Mouse (Mus musculus): Measurements from ENCODE around the gene Poldip3.
"Not testable (repeated sequence)": the region's sequence is repeated elsewhere in the genome, so short reads cannot be mapped to it uniquely, and the experiment has no call there.

Gene Poldip3

DNA sequence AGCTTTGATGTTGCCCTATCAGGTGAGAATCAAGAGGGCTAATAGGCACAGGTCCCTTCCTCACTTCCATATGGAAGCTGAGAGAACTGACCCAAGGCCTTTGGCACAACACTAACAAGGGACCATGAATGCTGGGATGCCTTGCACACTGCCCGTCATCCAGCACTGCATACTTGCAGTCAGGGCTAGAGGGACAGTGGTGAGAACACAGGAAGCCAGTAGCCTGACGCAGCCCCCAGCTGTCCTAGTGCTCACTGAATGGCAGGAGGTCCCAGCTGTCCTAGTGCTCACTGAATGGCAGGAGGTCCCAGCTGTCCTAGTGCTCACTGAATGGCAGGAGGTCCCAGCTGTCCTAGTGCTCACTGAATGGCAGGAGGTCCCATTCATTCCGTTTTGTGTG is 22.1 kb downstream of the Poldip3 start:
- not testable (repeated sequence) for DNase-seq (ENCODE audit: low spot score)

DNA sequence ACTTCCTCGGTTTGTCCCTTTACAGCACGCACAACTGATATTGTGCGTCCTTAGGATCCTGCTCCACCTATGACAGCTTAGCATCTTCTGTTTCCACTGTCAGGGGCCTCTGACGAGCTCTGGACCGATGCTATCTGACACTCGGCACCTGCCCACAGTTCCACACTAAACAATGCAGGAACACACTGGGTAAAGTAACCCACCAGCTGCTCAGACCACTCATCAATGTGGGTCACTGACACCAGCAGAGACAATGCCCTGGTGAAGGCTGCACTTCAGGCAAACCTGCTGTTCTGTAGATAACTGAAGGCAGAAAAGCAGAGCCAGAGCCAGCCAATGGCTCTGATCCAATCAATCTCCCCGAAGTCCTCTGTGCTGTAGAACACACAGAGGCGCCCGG is 22.6 kb downstream of the Poldip3 start:
- DNase-seq (ENCODE audit: low spot score): no peak

DNA sequence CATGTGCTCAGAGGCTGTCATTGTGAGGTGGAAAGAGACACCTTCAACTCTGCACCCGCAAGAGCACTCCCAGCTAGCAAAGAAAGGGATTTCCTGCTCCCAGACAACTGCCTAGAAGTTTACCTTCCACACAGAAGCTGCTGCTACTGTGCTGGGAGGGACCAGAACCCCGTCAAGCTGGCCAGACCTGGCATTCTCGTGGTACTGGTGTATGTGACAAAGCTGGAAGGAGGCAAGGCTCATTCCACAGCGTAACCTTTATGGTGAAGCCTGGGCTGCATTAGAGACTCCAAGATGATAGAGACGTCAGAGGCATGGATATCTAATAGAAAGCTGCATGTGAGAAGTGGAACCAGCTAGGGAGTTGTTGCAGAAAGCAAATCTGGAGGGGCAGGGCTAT is 24.6 kb downstream of the Poldip3 start:
- no peak for DNase-seq (ENCODE audit: low spot score)

GRCm38 (mm10) chr15:83122566-83123145 is 26.5 kb downstream of the Poldip3 start, which contains the start of gene Rrp7a:
TSS of gene Rrp7a (minus strand) at chr15:83122801.
- DNase-seq (ENCODE audit: low spot score): peak; percentile 91

- no peak for DNase-seq (ENCODE audit: low spot score)
Measured at GRCm38 (mm10) chr15:83121709-83122565, 27.2 kb downstream of the Poldip3 start.

- peak; percentile 25 for DNase-seq (ENCODE audit: low spot score)
Measured at GRCm38 (mm10) chr15:83118360-83118759, 30.8 kb downstream of the Poldip3 start.

DNA sequence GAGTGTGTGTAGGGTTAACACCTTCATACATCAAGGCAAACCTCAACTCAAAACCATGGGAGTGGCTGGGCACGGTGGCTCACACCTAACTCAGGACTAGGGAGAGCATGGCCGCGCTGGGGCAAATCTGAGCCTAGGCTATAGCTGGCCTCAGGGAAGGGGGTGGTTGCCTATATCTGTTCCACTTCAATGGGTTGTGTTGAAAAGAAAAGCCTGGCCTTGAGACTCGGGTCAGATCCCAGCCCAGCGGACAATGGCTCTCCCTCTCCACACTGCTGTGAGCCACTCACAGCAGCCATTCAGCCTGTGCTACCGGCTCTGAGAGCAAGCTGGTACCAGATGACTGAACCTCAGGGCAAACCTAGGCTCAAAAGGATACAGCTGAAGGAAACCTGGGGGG is 34.1 kb downstream of the Poldip3 start:
- no peak for DNase-seq (ENCODE audit: low spot score)

GRCm38 (mm10) chr15:83114106-83114505 is 35.1 kb downstream of the Poldip3 start:
- no peak for DNase-seq (ENCODE audit: low spot score)

DNA sequence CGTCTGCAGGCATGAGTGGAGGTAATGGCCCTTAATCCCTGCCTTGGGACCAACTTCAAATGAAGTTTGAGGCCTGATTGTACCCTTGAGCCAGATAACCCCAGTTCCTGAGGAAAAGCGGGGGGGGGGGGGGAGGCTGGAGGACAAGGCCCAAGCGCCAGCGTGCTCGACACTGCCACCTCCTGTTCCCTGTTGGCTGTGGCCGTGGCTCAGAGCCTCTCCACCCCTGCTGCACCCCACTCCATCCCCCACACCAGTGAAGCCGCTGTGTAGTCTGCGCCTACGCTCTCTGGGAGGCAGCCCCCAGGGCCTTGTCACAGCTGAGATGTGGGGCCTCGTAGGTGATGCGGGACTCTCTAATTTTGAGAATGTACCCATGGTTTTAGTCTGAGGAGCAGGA is 36.3 kb downstream of the Poldip3 start:
- peak; percentile 70 for DNase-seq (ENCODE audit: low spot score)

GRCm38 (mm10) chr15:83111874-83112273 is 37.3 kb downstream of the Poldip3 start:
- no peak for DNase-seq (ENCODE audit: low spot score)

GRCm38 (mm10) chr15:83111290-83111689 is 37.9 kb downstream of the Poldip3 start:
- DNase-seq (ENCODE audit: low spot score): no peak

- DNase-seq (ENCODE audit: low spot score): no peak
Measured at GRCm38 (mm10) chr15:83107814-83108213, 41.4 kb downstream of the Poldip3 start.

GRCm38 (mm10) chr15:83106426-83106825 is 42.8 kb downstream of the Poldip3 start:
- no peak for DNase-seq (ENCODE audit: low spot score)

DNA sequence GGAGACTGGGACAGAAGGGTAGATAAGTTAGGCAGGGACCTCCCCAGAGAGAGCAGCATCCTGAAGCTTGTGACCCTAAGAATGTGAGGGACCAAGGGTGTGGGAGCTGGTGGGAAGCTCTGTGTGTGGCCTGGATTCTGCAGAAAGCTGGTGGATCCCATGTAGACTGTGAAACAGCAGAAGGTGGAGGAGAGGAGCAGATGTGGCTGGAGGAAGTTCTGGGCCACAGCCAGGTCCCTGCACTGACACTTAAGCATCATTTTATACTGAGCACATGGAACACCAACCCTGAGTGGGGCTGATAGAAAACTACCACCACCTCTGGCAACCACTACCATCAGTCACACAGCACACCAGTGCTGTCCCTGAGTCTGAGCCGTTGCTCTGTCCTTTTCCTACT is 46.1 kb downstream of the Poldip3 start:
- no peak for DNase-seq (ENCODE audit: low spot score)

DNA sequence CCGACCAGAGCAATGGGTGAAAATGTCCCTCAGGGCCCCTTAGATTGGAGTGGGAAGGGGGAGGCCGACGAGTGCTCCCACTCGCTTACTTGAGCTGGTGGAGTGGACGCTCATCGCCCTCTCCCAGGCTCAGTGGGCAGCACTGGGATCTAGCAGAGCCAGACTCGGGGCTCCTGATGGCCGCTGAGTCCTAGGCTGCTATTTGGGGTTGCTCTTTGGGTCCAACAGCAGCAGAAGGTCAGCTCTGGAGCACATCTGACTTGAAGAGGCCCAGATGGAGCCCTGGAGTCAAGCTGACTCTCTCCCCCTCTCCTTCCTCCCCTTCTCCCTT is 48.9 kb downstream of the Poldip3 start:
- no peak for DNase-seq (ENCODE audit: low spot score)

DNA sequence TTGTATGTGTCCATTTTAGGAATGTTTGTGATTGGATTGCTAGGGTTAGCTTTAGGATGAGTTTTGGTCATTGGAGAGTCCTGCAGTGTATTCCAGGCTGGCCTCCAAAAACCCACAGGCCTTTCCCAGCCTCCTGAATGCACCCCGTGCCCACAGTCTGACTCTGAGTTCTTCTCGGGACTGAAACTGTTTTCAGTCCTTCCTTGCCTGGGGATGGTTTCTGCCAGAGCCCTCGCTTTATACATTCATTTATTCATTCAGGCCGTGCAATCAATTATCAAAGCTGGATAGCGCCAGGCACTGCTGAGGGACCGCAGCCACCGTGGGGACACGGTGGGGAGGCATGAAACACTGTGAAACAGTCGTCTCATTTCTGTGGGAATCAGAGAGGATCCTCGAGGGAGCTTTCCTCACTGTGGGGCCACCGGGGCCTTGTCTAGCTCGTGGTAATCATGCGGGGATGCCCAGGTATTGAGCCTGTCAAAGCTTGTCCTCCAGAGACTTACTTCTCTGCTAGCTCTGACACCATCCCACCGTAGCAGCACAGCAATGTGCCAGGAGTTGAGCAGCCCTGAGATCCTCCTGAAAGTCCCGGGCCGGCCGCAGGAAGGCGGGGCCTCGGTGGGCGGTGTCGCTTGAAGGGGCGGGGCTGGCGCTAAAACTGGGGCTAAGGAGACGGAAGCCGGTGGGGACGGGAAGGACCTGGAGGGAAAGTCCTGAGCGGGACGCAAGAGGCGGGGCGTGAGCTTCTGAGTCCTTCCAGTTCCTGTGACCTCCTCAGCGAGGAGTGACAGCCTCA is 49.5 kb downstream of the Poldip3 start:
- peak; percentile 89 for DNase-seq (ENCODE audit: low spot score)

GRCm38 (mm10) chr15:83095950-83096349 is 53.2 kb downstream of the Poldip3 start:
- DNase-seq (ENCODE audit: low spot score): no peak

GRCm38 (mm10) chr15:83093687-83094086 is 55.5 kb downstream of the Poldip3 start:
- no peak for DNase-seq (ENCODE audit: low spot score)

DNA sequence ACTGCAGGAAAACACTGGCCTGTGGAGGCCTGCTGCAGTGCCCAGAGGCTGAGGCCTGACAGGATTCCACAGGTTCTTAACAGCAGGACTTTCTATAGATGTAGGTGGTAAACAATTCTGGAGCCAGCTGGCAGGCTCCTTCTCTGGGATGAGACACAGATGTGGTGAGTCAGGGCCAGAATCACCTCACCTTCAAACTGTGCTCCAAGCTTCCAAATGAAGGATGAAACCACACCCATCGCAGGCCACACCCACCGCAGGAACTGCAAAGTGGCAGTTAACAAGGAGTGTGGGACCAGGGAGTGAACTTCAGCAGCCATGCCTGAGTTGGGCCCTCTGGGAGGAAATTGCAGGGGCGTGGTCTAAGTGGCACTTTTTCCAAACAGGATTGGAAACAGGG is 58.3 kb downstream of the Poldip3 start:
- DNase-seq (ENCODE audit: low spot score): no peak

DNA sequence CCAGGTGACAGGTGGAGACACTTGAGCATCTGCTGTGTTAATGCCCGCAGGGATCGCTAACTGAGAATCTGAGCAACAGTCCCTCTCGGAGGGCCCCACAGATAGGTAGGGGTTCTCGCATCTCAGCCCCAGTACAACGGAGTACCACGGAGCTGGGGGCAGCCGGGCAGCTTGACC is 59.9 kb downstream of the Poldip3 start, which contains the start of gene Serhl:
Gene Serhl, plus strand, starts transcription at position 78 of the 177 bp plus-strand sequence.
- no peak for DNase-seq (ENCODE audit: low spot score)

DNA sequence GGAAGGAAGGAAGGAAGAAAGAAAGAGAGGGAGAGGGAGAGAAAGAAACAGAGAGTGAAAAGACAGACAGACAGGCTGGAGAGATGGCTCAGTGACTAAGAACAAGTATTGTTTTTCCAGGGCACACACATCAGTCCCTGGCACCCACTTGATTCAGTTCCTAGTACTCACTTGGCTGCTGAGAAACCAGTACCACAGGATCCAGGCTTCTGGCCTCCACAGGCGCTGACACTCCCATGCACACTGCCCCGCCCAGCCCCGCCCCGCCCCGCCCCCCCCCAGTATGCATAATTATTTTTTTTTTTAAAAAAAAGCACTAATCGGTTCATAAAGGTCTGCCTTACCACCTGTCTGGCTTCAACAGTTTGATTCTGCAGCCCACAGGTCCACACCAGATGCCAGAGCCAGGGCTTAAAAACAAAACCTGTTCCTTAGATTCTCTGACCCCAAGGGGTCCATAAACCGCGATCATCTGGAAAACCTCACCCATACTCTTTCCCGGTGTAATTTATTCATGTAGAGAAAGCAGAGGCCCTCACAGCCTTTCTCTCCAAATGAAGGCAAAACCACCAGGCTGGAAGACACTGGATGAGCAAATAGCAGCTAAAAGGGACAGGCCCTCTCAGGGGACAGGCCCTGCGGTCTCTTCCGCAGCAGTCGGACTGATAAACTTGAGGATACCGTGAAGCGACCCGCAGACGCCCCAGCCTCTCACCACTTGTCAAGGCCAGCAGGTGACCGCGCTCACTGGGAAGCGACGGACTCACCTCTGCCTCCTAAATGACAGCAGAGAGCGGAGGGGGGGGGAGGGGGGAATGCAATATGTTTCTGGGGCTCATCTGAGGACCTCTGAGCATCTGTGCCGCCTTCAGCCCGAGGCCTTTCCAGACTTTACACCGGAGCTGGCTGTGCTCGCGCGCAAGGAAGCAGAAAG is 60.4 kb downstream of the Poldip3 start:
- DNase-seq (ENCODE audit: low spot score): no peak

Data from ovary, postnatal 14 days (tissue).